Mouse (Mus musculus): ENCODE measurements around the gene Mri1.

Gene Mri1

DNA sequence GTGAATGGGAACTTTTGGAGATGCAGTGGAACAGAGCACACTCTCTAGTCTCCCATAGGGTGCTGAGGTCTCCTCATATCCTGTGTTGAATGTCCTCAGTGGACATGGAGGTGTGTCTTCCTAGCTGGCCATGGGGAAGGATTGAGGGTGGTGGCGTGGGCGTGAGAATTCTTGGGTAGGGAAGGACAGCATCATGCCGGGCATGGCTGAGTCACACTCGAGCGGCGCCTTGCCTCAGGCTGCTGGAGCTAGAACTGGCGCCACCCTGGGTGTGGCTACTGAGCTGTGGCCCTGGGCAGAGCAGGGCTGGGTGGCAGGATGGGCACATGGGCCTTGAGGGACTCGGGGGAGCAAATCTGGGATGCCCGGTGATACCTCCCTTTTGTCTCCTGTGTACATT, 54.7 kb downstream of the Mri1 start:
- DNase-seq, result peak; percentile 52

DNA sequence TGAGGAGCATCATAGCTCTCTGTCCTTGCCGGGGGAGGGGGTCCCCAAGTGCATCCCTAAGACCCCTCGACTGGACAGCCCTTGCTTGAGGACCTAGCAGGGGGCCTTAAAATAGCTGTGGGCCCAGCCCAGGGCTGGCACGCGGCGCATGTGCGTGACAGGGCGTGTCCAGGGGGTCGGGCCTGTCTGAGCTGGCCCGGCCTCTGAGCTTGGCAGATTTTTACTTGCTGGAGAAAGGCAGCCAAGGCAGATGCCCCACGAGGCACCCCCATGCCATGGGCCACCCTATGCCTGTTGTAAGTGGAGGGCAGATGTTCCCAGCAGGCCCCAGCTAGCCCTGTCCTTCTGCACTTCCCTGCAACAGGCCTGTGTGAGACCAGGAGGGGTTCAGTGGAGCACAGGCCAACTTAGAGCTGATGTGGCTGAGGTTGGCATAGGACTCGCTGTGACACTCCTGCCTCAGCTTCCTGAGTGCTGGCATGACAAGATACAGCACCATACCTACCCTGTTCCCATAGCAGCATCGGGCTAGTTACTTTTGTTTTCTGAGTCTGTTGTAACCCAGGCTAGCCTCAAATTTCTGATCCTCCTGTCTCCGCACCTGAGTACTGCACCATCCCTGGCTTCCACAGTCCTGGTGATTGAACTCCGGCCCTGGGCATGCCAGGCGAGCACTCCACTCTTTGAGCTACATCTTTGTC, 55.4 kb downstream of the Mri1 start:
- peak; percentile 82 for DNase-seq

DNA sequence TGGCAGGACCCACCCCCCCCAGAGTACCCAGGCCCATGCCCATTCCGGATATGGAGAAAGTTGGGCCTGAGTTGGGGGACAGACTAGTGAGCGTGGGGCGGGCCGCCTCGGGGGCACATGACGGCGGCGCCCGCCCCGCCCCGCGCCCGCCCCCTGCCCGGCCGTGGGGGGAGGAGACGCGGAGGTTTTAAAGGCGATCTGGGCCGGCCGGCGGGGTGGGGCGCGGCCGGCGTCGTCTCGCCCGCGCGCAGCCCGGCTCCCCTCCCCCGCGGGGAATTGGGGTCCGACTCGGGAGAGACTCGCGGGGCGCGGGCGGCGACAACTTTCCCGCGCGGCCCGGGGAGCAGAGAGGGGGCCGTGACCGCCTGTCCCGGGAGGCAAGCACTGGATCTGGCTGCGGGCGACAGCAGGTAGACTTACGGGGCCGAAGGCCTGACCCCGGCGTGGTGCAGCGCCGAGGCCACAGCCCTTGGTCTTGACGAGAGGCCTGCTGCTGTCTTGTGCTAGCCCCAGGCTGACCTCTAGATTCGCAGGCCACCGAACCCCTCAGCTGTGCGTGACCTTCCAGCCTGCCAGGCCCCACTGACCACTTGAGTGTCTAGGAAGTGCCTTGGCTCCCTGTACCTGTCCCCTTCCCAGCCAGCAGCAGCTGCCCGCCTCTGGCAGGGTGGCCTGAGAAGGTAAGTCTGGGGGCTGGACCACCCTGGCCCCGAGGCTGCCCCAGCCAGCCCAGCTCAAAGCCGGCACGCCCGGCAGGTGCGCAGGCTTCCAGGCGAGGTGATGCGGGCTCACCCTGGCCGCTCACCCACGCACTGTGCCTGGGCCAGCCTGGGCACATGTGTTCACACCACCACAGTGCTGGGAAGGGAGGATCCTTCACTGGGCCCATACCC, 56.2 kb downstream of the Mri1 start:
- DNase-seq, result peak; percentile 83

DNA sequence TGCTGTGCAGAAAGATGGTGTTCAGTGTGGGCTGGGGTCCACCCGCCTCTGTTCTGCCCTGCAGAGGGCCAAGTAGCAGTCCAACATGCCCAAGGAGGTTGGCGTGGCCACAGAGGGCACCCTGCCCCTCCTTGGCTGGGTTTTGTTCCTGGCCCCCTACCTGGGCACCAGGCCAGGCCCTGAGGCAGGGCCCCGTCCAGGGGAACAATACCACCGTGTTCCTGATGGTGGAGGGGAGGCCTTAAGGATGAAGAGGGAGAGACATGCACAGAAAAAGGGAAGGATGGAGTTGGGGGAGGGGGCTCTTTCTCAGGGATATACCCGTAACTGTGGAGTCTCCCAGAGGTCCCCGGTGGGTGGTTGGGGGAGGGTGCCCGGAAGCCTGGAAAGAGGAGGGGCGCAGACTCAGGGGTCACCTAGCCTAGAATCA, 57.0 kb downstream of the Mri1 start:
- DNase-seq, result no peak
